Mouse (Mus musculus): ENCODE data around the gene Pigc.

DNA sequence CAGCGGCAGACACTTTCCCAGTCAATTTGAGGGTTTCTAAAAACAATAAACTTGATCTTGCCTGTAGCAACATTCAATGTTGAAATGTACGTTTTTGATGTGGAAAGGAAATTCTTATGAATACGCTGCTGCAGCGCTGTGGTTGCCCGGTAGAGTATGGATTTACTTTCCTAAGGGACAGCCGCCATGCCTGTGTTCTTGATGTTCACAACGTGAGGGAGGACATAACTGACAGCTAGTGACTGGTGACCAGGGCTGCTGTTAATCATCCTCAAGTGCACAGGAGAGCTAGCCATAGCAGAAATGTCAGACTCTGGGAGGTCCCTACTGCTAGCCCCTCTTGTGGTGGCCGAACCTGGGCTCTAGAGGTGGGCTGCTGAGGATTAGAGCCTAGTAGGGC is 40.1 kb downstream of the Pigc start:
- TF ChIP-seq POLR2A (IDR thresholded peaks at IDR 0.05; ENCODE audit: extremely low read depth, insufficient read depth, low read length): no peak
- TF ChIP-seq CTCF (IDR thresholded peaks at IDR 0.05; ENCODE audit: extremely low read depth, insufficient read depth, low read length): no peak
